Mouse (Mus musculus) WW6 (cell line): ENCODE measurements around the gene Ssbp3.

Experiments used
- DNase-seq: peaks from one replicate; pipeline ENCODE4 v3.0.0-alpha.2; 2013; ENCODE audit warnings: low read depth, low spot score

The Ssbp3 gene

GRCm38 (mm10) chr4:106907701-106908425 is 2.6 kb upstream of the Ssbp3 start:
- DNase-seq, result no peak

- no peak for DNase-seq
These were observed 2.1 kb upstream of the Ssbp3 start for GRCm38 (mm10) chr4:106908426-106908809.

GRCm38 (mm10) chr4:106908950-106909751 is 1.4 kb upstream of the Ssbp3 start:
- DNase-seq, result no peak

DNA sequence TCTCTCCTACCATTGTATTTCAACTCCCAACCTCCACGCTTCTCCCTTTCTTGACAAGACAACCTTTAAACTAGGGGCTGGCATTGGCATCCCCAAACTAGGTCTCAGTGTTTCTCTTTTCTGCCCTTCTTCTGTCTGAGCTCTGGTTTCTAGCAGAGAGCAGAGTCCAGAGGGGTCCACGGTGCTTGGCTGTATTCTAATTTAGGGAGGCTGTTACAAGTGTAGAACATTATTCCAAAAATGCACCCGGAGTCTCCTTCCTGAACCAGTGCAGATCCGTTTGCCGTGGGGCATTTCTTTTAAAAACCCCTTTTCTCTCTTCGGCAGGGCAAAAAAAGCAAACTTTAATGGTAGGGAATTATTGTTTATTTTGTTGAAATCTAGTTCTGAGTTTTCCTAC is 704 bp upstream of the Ssbp3 start:
- no peak for DNase-seq

- DNase-seq, result no peak
These were observed 823 bp downstream of the Ssbp3 start for GRCm38 (mm10) chr4:106911246-106911801.

- DNase-seq, result no peak
These were observed 1.6 kb downstream of the Ssbp3 start for GRCm38 (mm10) chr4:106911951-106912688.

- DNase-seq, result no peak
These were observed 2.2 kb downstream of the Ssbp3 start for GRCm38 (mm10) chr4:106912689-106913041.

DNA sequence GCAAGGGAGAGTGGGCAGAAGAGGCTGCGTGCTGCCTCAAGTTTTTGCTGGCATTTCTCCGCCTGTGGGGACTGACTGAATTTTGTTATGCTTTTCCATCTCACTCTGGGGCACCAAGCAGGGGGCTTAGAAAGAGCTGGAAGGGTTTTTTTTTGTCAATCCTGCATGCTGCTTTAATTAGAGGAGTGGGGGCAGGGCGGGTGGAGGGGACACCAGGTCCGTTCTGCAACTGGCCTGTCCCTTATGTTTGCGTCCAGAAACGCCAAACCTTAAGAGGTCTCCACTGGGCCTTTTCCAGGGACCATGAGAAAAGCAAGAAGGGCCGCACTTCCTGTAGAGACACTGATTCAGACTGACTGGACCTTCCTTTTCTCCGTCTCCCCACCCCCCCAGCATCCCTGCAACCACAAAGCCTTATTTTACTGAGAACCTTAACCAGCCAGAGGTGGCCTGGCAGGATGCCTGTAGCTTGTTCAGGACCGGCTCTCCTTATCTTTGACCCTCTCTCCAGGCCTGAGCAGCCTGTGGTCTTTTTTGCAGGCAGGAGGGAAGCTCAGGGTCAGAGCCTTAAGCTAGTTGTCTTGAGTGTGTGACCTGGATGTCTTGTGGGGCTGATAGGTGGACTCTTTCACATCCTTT is 3.0 kb downstream of the Ssbp3 start:
- DNase-seq, result no peak

- no peak for DNase-seq
These were observed 4.8 kb downstream of the Ssbp3 start for GRCm38 (mm10) chr4:106915265-106915664.

DNA sequence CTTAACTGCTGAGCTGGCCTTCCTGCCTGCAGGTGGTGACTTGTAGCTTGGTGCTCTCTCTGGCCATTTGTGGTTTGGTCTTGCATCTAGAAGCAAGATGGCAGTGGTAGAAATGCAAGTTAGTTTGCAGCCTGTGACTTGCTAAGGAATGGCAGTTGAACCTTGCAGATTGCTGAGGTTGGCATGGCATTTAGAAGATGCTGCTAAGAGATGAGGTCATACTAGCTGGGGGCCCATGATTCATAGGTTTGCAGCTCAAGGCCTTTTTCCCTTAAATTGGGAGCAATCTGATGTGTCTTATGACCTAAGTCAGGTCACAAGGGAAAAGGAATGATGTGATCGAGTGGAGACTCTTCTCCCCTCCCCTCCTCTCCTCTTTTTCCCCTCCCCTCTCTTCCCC is 7.8 kb downstream of the Ssbp3 start:
- DNase-seq, result no peak

DNA sequence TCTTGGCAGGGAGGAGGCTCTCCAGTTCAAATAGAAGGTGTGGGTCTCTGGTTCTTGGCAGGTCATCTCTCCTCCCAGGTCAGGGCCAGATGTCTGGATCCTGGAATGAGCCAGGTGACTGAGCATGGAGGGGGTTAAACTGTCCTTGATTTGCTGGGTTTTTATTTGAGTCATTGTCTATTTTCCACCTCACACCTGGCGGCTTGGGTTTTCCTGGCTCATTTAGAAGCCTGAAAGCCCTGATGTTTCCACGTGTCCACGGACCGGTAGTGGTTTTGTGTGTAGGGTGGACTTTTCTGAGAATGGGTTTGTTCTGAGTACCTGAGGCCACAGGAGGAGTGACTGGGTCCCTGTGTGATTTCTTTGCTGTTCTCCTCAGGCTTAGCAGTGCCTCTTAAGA is 9.6 kb downstream of the Ssbp3 start:
- no peak for DNase-seq

DNA sequence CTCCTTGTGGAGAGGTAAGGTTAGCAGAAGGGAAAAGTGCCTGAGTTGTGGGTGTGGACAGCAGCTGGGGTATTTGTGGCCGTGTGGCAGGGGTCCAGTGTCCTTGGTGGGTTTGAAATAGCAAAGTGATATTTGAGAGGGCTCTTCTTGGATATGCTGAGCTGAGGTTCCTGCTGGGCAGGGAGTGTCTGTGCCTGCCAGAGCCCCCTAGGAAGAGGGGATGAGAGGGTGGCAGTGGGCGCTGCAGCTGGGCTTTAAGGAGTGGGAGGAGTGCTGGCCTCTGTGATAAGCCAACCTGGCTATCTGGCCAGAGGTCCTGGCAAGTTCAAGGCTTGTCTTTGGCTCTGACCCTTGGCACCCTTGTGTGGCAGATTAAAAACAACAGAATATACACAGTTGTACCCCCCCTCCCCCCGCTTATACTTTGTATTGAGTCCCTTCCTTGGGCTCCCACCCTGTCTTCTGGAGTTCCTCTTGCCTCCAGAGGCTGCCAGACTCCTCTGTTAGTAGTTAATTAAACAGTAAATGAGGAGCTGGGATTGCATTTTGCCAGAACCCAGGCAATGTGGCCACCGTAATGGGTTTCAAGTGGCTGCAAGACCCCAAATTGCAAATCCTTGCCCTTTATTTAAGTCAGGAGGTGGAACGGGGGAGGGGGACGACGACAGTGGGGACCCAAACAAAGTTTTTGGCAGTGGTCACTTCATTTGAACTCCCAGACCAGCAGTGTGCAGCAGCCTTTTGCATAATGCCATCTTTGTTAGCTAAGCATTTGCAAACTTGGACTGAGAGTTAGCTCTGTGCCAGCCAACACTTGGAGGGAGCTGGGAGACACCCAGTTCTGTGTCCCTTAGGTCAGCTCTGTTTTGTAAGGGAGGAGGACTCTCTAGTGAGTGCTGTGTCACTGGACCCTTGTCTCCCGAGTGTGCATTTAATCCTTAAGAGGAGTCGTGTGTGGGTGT is 11.2 kb downstream of the Ssbp3 start:
- no peak for DNase-seq

GRCm38 (mm10) chr4:106922919-106923318 is 12.4 kb downstream of the Ssbp3 start:
- DNase-seq, result no peak

GRCm38 (mm10) chr4:106924175-106924574 is 13.7 kb downstream of the Ssbp3 start:
- DNase-seq, result no peak

GRCm38 (mm10) chr4:106924888-106925287 is 14.4 kb downstream of the Ssbp3 start:
- no peak for DNase-seq

GRCm38 (mm10) chr4:106926401-106926800 is 15.9 kb downstream of the Ssbp3 start:
- no peak for DNase-seq

GRCm38 (mm10) chr4:106927034-106927433 is 16.5 kb downstream of the Ssbp3 start:
- no peak for DNase-seq

DNA sequence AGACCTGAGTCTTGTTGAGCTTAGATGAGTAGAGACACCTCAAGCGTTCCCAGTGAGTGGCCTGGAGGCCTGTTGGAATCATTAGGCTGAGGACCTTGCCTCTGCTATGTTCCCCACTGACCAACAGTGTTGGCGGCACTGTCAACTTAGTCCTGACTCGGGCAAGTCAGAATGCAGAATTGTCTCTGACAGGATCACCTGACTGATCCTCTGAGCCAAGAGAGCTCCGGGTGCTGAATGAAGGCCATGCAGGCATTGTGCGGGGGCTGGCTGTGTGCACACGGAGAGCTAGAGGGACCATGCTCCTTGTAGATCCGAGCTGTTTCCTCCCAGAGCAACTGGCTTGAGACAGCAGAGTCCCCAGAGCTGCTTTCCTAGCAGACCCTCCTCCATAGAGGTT is 18.5 kb downstream of the Ssbp3 start:
- DNase-seq, result no peak

DNA sequence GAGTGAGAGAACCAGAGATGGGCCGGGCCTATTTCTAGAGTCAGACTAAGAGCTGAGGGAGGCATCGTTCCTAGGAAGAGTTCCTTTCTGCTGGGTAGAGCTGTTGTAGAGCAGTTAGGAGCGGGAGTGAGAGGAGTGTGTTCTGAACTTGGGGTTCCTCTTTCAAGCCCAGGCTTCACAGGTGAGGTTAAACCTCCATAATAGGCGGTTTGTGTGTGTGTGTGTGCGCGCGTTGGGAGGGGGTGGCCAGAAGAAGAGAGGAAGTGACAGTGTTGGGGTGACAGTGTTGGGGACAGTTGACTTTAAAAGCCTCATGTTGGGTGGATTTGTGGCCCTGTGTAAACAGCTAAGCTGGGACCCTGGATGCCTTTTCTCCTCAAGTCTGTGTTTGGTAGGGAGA is 22.1 kb downstream of the Ssbp3 start:
- DNase-seq, result no peak

GRCm38 (mm10) chr4:106933813-106934482 is 23.4 kb downstream of the Ssbp3 start:
- no peak for DNase-seq
